Mouse (Mus musculus): ENCODE data around the gene Pltp.
"Not testable (repeated sequence)": the region's sequence is repeated elsewhere in the genome, so short reads cannot be mapped to it uniquely, and the experiment has no call there.

Pltp gene

GRCm38 (mm10) chr2:164879228-164879567 is 21.7 kb upstream of the Pltp start, which contains the start of gene Pcif1:
TSS of gene Pcif1 (plus strand) at chr2:164879304.
- peak; percentile 91 to 92 for DNase-seq (ENCODE audit: low spot score in 2 of 2)

GRCm38 (mm10) chr2:164878509-164879227 is 21.2 kb upstream of the Pltp start:
- peak; percentile 69 to 70 for DNase-seq (ENCODE audit: low spot score in 2 of 2)

- not testable (repeated sequence) for DNase-seq (ENCODE audit: low spot score in 2 of 2)
Measured at GRCm38 (mm10) chr2:164877376-164878215, 20.1 kb upstream of the Pltp start.

GRCm38 (mm10) chr2:164875648-164876047 is 18.1 kb upstream of the Pltp start:
- not testable (repeated sequence) for DNase-seq (ENCODE audit: low spot score in 2 of 2)

- DNase-seq (ENCODE audit: low spot score in 2 of 2): peak; percentile 79 to 89
Measured at GRCm38 (mm10) chr2:164874239-164874769, 16.8 kb upstream of the Pltp start.

- no peak for DNase-seq (ENCODE audit: low spot score in 2 of 2)
Measured at GRCm38 (mm10) chr2:164873621-164874020, 16.1 kb upstream of the Pltp start.

- no peak for DNase-seq (ENCODE audit: low spot score in 2 of 2)
Measured at GRCm38 (mm10) chr2:164871602-164872303, 14.2 kb upstream of the Pltp start.

- DNase-seq (ENCODE audit: low spot score in 2 of 2): no peak
Measured at GRCm38 (mm10) chr2:164868491-164868890, 11.0 kb upstream of the Pltp start.

GRCm38 (mm10) chr2:164867566-164867965 is 10.1 kb upstream of the Pltp start:
- no peak for DNase-seq (ENCODE audit: low spot score in 2 of 2)

GRCm38 (mm10) chr2:164866741-164867551 is 9.4 kb upstream of the Pltp start:
- DNase-seq (ENCODE audit: low spot score in 2 of 2): peak; percentile 90 to 92

GRCm38 (mm10) chr2:164864593-164864992 is 7.1 kb upstream of the Pltp start:
- DNase-seq (ENCODE audit: low spot score in 2 of 2): no peak

GRCm38 (mm10) chr2:164863411-164863810 is 5.9 kb upstream of the Pltp start:
- DNase-seq (ENCODE audit: low spot score in 2 of 2): not testable (repeated sequence)

GRCm38 (mm10) chr2:164862179-164862861 is 4.8 kb upstream of the Pltp start:
- DNase-seq (ENCODE audit: low spot score in 2 of 2): peak; percentile 65 to 76

GRCm38 (mm10) chr2:164861094-164861493 is 3.6 kb upstream of the Pltp start:
- no peak for DNase-seq (ENCODE audit: low spot score in 2 of 2)

- no peak for DNase-seq (ENCODE audit: low spot score in 2 of 2)
Measured at GRCm38 (mm10) chr2:164859640-164860432, 2.3 kb upstream of the Pltp start.

- DNase-seq (ENCODE audit: low spot score in 2 of 2): no peak
Measured at GRCm38 (mm10) chr2:164859155-164859554, 1.6 kb upstream of the Pltp start.

GRCm38 (mm10) chr2:164857842-164858553 is 487 bp upstream of the Pltp start:
- DNase-seq (ENCODE audit: low spot score in 2 of 2): no peak

- DNase-seq (ENCODE audit: low spot score in 2 of 2): peak in 1 of 2 experiments; percentile 40
Measured at GRCm38 (mm10) chr2:164856309-164857100, 1.0 kb downstream of the Pltp start.

All from heart, adult 9 months (tissue).